Mouse (Mus musculus): ENCODE measurements around the gene Vmn2r88.
"Not testable (repeated sequence)": the region's sequence is repeated elsewhere in the genome, so short reads cannot be mapped to it uniquely, and the experiment has no call there.

Gene Vmn2r88

GRCm38 (mm10) chr14:51410520-51410919 is at the start of gene Vmn2r88:
Gene Vmn2r88, plus strand, starts transcription at chr14:51410820.
- no peak for DNase-seq (ENCODE audit: low spot score)

GRCm38 (mm10) chr14:51361456-51361855 is 49.2 kb upstream of the Vmn2r88 start, which contains the start of gene Gm7247:
Gene Gm7247, plus strand, starts transcription at chr14:51361756.
- DNase-seq (ENCODE audit: low spot score): no peak

DNA sequence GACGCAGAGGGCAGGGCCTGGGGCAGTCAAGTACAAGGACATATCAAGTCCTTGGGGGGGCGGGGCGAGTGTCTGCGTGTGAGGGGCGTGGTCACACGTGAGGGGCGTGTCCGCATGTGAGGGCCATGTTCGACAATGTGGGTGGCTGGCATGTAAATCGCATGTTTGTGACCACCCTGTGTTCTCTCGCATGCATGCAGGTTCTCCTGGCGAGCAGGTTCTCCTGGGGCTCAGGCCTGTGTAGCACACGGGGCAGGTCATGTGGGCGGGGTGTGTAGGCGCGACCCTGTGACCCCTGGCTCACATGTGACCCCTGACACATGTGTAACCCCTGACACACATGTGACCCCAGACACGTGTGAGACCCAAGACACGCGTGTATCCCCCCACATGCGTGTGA is 27.8 kb upstream of the Vmn2r88 start:
- no peak for DNase-seq (ENCODE audit: low spot score)

DNA sequence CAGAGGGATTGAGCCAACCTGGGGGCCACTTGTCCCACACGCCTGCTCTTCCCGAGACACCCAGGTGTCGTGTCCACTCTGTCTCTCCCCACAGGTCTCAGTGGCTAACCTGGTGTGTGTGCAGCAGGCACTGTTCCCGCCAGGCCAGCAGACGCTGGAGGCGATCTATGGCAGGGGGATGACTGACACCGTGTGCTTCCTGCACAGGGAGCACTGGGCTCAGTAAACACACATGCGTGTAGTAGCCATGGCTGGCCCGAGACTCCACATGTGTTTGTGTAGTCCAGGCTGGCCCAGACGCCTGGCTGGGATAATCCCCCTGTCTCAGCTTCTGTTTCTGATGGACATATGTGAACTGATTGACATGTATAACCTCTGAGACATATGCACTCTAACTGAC is 26.3 kb upstream of the Vmn2r88 start:
- no peak for DNase-seq (ENCODE audit: low spot score)

- DNase-seq (ENCODE audit: low spot score): no peak
Observed at GRCm38 (mm10) chr14:51385741-51386140, 24.9 kb upstream of the Vmn2r88 start.

GRCm38 (mm10) chr14:51387768-51388167 is 22.9 kb upstream of the Vmn2r88 start:
- DNase-seq (ENCODE audit: low spot score): no peak

DNA sequence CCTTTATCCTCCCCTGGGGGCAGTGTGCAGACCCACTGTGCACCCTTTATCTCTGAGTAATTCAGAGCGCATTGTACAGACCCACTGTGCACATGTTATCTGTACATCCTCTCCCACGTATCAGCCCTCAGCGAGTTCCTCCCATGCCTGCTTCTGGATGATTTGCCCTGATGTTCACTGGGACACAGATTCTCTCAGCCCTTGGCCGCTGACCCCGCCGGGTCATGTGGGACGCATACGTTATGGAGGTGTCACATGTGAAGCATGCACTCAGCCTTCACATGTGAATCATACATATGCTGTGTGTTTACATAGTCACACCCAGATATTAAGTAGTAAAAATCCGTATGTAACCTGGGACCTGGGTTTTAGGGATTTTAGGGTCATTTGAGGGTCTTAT is 22.4 kb upstream of the Vmn2r88 start:
- no peak for DNase-seq (ENCODE audit: low spot score)

DNA sequence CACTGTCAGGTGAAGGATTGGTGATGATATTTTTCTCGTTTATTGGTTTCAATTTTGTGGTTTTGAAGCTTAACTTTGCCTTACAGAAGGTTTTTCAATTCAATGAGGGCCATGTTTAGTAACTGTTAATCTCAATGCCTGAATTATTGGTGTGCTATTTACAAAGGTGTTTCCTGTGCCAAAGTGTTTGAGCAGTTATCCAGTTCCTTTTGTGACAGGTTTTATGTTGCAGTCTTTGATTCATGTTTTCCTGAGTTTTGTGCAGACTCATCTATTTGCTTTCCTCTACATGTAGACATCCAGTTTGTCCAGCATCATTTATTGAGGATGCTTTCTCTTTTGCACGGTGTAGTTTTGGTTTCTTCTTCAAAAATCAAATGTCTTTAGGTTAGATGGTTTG is 13.3 kb downstream of the Vmn2r88 start:
- DNase-seq (ENCODE audit: low spot score): no peak

DNA sequence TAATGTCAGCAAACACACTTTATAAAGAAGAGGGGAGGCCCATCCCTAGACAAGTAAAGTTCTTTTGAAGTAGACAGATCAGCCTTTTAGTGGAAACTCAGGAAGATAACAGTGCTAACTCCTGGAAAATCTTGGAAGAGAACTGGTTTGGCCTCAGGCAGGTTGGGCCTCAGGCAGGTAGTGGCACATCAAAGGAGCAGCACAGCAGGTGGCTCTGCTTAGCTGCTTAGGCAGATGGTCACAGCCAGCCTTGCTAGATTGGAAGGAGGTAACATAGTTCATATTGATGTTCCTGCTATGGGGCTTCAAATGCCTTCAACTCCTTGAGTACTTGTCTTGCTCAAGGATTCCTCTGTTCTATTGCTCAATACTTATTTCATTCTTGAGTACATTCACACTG is 19.5 kb downstream of the Vmn2r88 start:
- DNase-seq (ENCODE audit: low spot score): not testable (repeated sequence)

- DNase-seq (ENCODE audit: low spot score): no peak
Observed at GRCm38 (mm10) chr14:51434546-51434945, 23.9 kb downstream of the Vmn2r88 start.

DNA sequence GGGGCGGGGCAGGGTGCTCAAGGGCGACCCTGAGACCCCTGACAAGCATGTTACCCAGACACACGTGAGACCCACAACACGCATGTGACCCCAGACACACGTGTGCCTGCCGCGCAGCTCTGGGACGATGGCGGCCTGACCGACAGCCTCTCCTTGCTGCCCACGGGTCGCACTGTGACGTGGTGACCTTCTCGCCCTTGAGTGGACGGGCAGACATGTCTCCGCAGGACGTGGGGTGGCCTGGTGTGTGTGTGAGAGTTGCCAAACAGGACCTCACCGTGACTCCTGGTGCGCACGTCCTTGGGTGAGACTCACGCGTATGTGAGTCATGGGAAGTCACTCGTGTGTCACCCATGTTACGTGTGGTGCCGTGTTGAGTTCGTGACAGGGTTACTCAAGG is 24.4 kb downstream of the Vmn2r88 start:
- DNase-seq (ENCODE audit: low spot score): no peak

DNA sequence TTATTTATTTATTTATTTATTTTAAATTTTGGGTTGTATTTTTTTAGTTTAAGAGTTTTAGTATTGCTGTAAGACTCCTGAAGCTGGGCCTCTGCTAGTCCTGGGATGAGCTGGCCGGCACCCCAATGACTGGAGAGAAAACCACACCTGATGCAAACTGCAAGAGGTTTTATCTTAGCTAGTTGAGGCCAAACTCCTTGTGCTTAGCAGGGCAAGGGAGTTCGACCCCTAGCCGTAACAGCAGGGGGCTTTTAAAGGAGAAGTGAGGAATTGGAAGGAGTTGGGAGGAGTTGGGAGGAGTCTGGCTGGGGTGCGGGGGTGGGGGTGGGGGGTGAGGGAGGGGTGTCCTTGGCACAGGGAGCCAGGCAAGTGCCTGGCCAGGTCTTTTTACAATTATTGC is 28.3 kb downstream of the Vmn2r88 start:
- no peak for DNase-seq (ENCODE audit: low spot score)

- not testable (repeated sequence) for DNase-seq (ENCODE audit: low spot score)
Observed at GRCm38 (mm10) chr14:51451557-51451956, 40.9 kb downstream of the Vmn2r88 start, which contains the start of gene Vmn2r89. Gene Vmn2r89, plus strand, starts transcription at chr14:51451857.
